Mouse (Mus musculus): Measurements from ENCODE around the gene Rlbp1. TPM values are rescaled to one million over a fixed set of nuclear protein-coding genes. Genes with fewer than 3 reads are reported as not detected.
A peak's percentile ranks its signal among the peaks of the same experiment; 100 is the strongest.

The Rlbp1 gene
- polyA plus RNA-seq, 1 experiment from 2014 or later = not detected

GRCm38 (mm10) chr7:79362208-79362607, 24.6 kb downstream of the Rlbp1 start:
- ATAC-seq (ENCODE audit: insufficient number of reproducible peaks, insufficient read depth, low FRiP score, low read depth) = no peak
- H3K4me1 ChIP-seq (ENCODE audit: control insufficient read depth in 2 of 2, insufficient read depth in 2 of 2, low read length in 2 of 2) = peaks cover 51 to 65% of the 10 kb centered on the region in 2 experiments
- H3K27me3 ChIP-seq (ENCODE audit: control insufficient read depth, insufficient read depth, low read length) = peaks cover 17% of the 10 kb centered on the region; the same call in 1 of the 2 replicates
- no peak overlapping the region for H3K4me2 ChIP-seq (ENCODE audit: low read length)
- H3K4me3 ChIP-seq (ENCODE audit: control insufficient read depth in 1 of 2, insufficient read depth in 1 of 2, low read depth in 1 of 2, low read length in 2 of 2) = no peak overlapping the region
- WGBS = 85% methylated on average over 8 of the region's 8 CpGs
- H3K9me3 ChIP-seq (ENCODE audit: control insufficient read depth, low read length) = no peaks in the 10 kb centered on the region
- H3K27ac ChIP-seq (replicated peaks in 1 of 2; ENCODE audit: control insufficient read depth in 1 of 2, insufficient read depth in 1 of 2, low read depth in 2 of 2, low read length in 2 of 2) = no peak overlapping the region
- no peak overlapping the region for H3K9ac ChIP-seq (ENCODE audit: low read length)
- H3K36me3 ChIP-seq (ENCODE audit: control insufficient read depth, insufficient read depth, low read length) = peaks cover 9% of the 10 kb centered on the region

DNA sequence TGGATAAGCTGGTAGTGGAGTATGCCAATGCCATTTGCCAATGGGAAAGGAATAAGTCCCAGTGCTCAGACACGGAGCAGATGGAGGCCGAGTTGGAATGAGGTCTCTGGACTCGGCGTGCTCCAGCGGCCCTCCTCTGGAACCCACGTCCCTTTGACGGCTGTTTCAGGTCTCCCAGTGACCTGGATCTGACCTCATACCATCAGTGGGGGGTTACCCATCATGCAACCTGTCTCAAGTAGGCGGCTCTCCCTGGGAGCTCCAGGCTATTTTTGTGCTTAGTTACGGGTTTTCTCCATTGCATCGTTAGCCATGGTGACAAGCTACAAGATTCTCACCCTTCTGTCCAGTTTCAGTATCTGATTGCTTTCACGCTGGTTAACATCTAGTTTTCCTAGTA, 26.8 kb downstream of the Rlbp1 start:
- ATAC-seq (ENCODE audit: insufficient number of reproducible peaks, insufficient read depth, low FRiP score, low read depth) = no peak; the same call in 1 of the 2 replicates
- H3K27ac ChIP-seq (replicated peaks in 1 of 2; ENCODE audit: control insufficient read depth in 1 of 2, insufficient read depth in 1 of 2, low read depth in 2 of 2, low read length in 2 of 2) = peak overlapping the region; percentile 57 to 85
- no peaks in the 10 kb centered on the region for H3K9me3 ChIP-seq (ENCODE audit: control insufficient read depth, low read length)
- 31% methylated on average over 11 of the region's 11 CpGs for WGBS
- peaks cover 18% of the 10 kb centered on the region; the same call in 1 of the 2 replicates for H3K27me3 ChIP-seq (ENCODE audit: control insufficient read depth, insufficient read depth, low read length)
- H3K4me3 ChIP-seq (ENCODE audit: control insufficient read depth in 1 of 2, insufficient read depth in 1 of 2, low read depth in 1 of 2, low read length in 2 of 2) = peak overlapping the region; percentile 16 to 35
- H3K36me3 ChIP-seq (ENCODE audit: control insufficient read depth, insufficient read depth, low read length) = peaks cover 23% of the 10 kb centered on the region
- H3K9ac ChIP-seq (ENCODE audit: low read length) = peak overlapping the region; percentile 47; the same call in 1 of the 2 replicates
- peak overlapping the region; percentile 62 for H3K4me2 ChIP-seq (ENCODE audit: low read length)
- peaks cover 51 to 65% of the 10 kb centered on the region in 2 experiments for H3K4me1 ChIP-seq (ENCODE audit: control insufficient read depth in 2 of 2, insufficient read depth in 2 of 2, low read length in 2 of 2)

DNA sequence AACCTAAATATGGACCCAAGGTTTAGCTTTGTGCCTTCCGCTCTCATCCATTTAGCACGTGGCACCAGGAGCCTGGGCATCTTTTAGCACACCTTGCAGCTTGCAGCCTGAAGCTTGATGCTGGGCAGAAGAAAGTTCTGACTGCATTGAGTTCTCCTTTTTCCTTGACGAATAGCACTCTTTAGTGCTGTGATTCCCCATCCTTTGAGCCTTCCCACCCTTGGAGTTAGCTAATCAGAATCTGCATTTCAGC, 27.7 kb downstream of the Rlbp1 start:
- Histone ChIP-seq H3K9me3 (ENCODE audit: control insufficient read depth, low read length) (no peaks in the 10 kb centered on the region), H3K9ac (ENCODE audit: low read length) (peak overlapping the region; percentile 12; the same call in 1 of the 2 replicates), H3K4me2 (ENCODE audit: low read length) (peak overlapping the region; percentile 62), H3K4me1 (ENCODE audit: control insufficient read depth in 2 of 2, insufficient read depth in 2 of 2, low read length in 2 of 2) (peaks cover 50 to 65% of the 10 kb centered on the region in 2 experiments), H3K27ac (replicated peaks in 1 of 2; ENCODE audit: control insufficient read depth in 1 of 2, insufficient read depth in 1 of 2, low read depth in 2 of 2, low read length in 2 of 2) (peak overlapping the region; percentile 69 to 85), H3K36me3 (ENCODE audit: control insufficient read depth, insufficient read depth, low read length) (peaks cover 29% of the 10 kb centered on the region), H3K4me3 (ENCODE audit: control insufficient read depth in 1 of 2, insufficient read depth in 1 of 2, low read depth in 1 of 2, low read length in 2 of 2) (peak overlapping the region; percentile 7 to 22; a peak in 3 of 4 replicates), H3K27me3 (ENCODE audit: control insufficient read depth, insufficient read depth, low read length) (peaks cover 18% of the 10 kb centered on the region; the same call in 1 of the 2 replicates)
- 25% methylated on average over 3 of the region's 3 CpGs for WGBS
- no peak for ATAC-seq (ENCODE audit: insufficient number of reproducible peaks, insufficient read depth, low FRiP score, low read depth)

DNA sequence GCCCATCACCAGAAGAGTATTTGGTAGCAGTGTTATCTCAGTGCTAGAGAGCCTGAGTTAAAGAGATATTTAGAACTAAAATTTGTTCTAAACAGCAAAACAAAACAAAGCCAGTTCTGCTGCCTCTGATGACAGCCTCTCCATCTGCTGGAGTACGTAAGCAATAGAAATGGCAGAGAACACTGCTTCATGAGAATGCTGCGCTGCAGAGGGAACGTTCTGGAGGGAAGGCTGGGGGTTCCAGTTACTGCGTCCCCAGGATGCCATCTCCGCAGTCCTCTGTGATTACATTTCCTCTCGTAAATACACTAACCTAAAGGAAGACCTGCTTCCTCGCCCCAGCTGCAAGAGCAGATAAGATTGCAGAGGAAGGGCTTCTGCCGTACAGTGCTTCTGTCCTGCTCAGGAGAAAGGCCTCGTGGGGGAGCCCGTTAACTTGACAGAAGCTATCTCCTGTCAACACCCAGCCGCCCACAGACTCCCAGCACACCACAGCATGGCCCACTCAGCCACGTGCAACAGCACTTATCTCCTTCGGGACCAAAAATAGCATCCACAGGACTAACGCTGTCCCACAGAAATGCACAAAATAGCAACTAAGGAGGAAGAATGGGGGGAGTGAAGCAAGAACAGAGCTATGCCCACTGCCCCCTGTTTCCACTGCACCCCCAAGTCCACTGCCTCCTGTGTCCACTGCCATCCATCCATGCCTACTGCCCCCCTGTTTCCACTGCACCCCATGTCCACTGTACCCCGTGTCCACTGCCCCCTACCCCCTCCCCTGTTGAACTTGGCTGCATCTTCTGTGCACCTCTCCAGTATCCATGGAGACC, 28.3 kb downstream of the Rlbp1 start:
- Histone ChIP-seq H3K27ac (replicated peaks in 1 of 2; ENCODE audit: control insufficient read depth in 1 of 2, insufficient read depth in 1 of 2, low read depth in 2 of 2, low read length in 2 of 2) (peak overlapping the region; percentile 69 to 85), H3K4me2 (ENCODE audit: low read length) (peak overlapping the region; percentile 62), H3K4me1 (ENCODE audit: control insufficient read depth in 2 of 2, insufficient read depth in 2 of 2, low read length in 2 of 2) (peaks cover 46 to 61% of the 10 kb centered on the region in 2 experiments), H3K9ac (ENCODE audit: low read length) (peak overlapping the region; percentile 12; the same call in 1 of the 2 replicates), H3K9me3 (ENCODE audit: control insufficient read depth, low read length) (no peaks in the 10 kb centered on the region), H3K27me3 (ENCODE audit: control insufficient read depth, insufficient read depth, low read length) (peaks cover 18% of the 10 kb centered on the region; the same call in 1 of the 2 replicates), H3K4me3 (ENCODE audit: control insufficient read depth in 1 of 2, insufficient read depth in 1 of 2, low read depth in 1 of 2, low read length in 2 of 2) (peak overlapping the region; percentile 7 to 22), H3K36me3 (ENCODE audit: control insufficient read depth, insufficient read depth, low read length) (peaks cover 33% of the 10 kb centered on the region)
- WGBS = 4% methylated on average over 15 of the region's 15 CpGs
- peak; percentile 89 for ATAC-seq (ENCODE audit: insufficient number of reproducible peaks, insufficient read depth, low FRiP score, low read depth)

GRCm38 (mm10) chr7:79349738-79350386, 37.0 kb downstream of the Rlbp1 start:
- 41% methylated on average over 12 of the region's 12 CpGs for WGBS
- Histone ChIP-seq H3K9ac (ENCODE audit: low read length) (no peak overlapping the region), H3K27me3 (ENCODE audit: control insufficient read depth, insufficient read depth, low read length) (no peaks in the 10 kb centered on the region), H3K27ac (replicated peaks in 1 of 2; ENCODE audit: control insufficient read depth in 1 of 2, insufficient read depth in 1 of 2, low read depth in 2 of 2, low read length in 2 of 2) (no peak overlapping the region), H3K9me3 (ENCODE audit: control insufficient read depth, low read length) (no peaks in the 10 kb centered on the region), H3K36me3 (ENCODE audit: control insufficient read depth, insufficient read depth, low read length) (peaks cover 27% of the 10 kb centered on the region), H3K4me2 (ENCODE audit: low read length) (no peak overlapping the region), H3K4me1 (ENCODE audit: control insufficient read depth in 2 of 2, insufficient read depth in 2 of 2, low read length in 2 of 2) (0 out of 4 replicates have a peak, but pooled peaks cover 0 to 4% of the 10 kb centered on the region in 2 experiments), H3K4me3 (ENCODE audit: control insufficient read depth in 1 of 2, insufficient read depth in 1 of 2, low read depth in 1 of 2, low read length in 2 of 2) (no peak overlapping the region)
- ATAC-seq (ENCODE audit: insufficient number of reproducible peaks, insufficient read depth, low FRiP score, low read depth) = no peak

DNA sequence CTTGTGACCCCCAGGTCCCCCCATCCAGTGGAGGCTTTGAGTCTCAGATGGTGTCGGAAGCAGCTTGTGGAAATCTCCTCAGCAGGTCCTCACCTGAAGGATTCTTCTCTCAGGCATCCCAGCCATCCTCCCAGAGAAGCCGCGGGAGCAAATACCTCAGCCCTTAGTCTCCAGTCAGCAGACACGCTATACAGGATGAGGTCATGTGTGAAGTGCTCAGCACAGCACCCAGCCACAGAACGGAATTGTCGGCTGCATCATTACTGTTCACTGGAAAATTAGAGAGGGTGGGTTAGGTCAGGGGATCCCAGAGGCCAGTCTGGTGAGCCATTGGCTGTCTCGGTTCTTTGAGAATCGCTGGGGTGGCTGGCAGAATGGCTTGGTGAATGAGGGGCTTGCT, 38.0 kb downstream of the Rlbp1 start:
- H3K27ac ChIP-seq (replicated peaks in 1 of 2; ENCODE audit: control insufficient read depth in 1 of 2, insufficient read depth in 1 of 2, low read depth in 2 of 2, low read length in 2 of 2) = no peak overlapping the region
- WGBS = 69% methylated on average over 8 of the region's 8 CpGs

GRCm38 (mm10) chr7:79347108-79347813, 39.6 kb downstream of the Rlbp1 start:
- H3K4me1 ChIP-seq (ENCODE audit: control insufficient read depth in 2 of 2, insufficient read depth in 2 of 2, low read length in 2 of 2) = 0 out of 4 replicates have a peak, but pooled peaks cover 0 to 4% of the 10 kb centered on the region in 2 experiments
- H3K9me3 ChIP-seq (ENCODE audit: control insufficient read depth, low read length) = no peaks in the 10 kb centered on the region
- no peak overlapping the region for H3K4me2 ChIP-seq (ENCODE audit: low read length)
- no peak for ATAC-seq (ENCODE audit: insufficient number of reproducible peaks, insufficient read depth, low FRiP score, low read depth)
- H3K4me3 ChIP-seq (ENCODE audit: control insufficient read depth in 1 of 2, insufficient read depth in 1 of 2, low read depth in 1 of 2, low read length in 2 of 2) = no peak overlapping the region
- H3K9ac ChIP-seq (ENCODE audit: low read length) = no peak overlapping the region
- 73% methylated on average over 13 of the region's 13 CpGs for WGBS
- H3K27me3 ChIP-seq (ENCODE audit: control insufficient read depth, insufficient read depth, low read length) = no peaks in the 10 kb centered on the region
- H3K36me3 ChIP-seq (ENCODE audit: control insufficient read depth, insufficient read depth, low read length) = peaks cover 17% of the 10 kb centered on the region
- no peak overlapping the region for H3K27ac ChIP-seq (replicated peaks in 1 of 2; ENCODE audit: control insufficient read depth in 1 of 2, insufficient read depth in 1 of 2, low read depth in 2 of 2, low read length in 2 of 2)

More for the DNA sequence above, 38.0 kb downstream of the Rlbp1 start:
- Histone ChIP-seq H3K9ac (ENCODE audit: low read length) (no peak overlapping the region), H3K4me1 (ENCODE audit: control insufficient read depth in 2 of 2, insufficient read depth in 2 of 2, low read length in 2 of 2) (0 out of 4 replicates have a peak, but pooled peaks cover 0 to 4% of the 10 kb centered on the region in 2 experiments), H3K9me3 (ENCODE audit: control insufficient read depth, low read length) (no peaks in the 10 kb centered on the region), H3K4me2 (ENCODE audit: low read length) (no peak overlapping the region), H3K4me3 (ENCODE audit: control insufficient read depth in 1 of 2, insufficient read depth in 1 of 2, low read depth in 1 of 2, low read length in 2 of 2) (no peak overlapping the region), H3K27me3 (ENCODE audit: control insufficient read depth, insufficient read depth, low read length) (no peaks in the 10 kb centered on the region), H3K36me3 (ENCODE audit: control insufficient read depth, insufficient read depth, low read length) (peaks cover 19% of the 10 kb centered on the region)
- no peak for ATAC-seq (ENCODE audit: insufficient number of reproducible peaks, insufficient read depth, low FRiP score, low read depth)
